Mouse (Mus musculus) midbrain, embryonic 15.5 days (tissue): Measurements from ENCODE around the gene Ccdc175. TPM values are rescaled to one million over a fixed set of nuclear protein-coding genes. Genes with fewer than 3 reads are reported as not detected.

Experiments used
- ATAC-seq: fragments of 200-750 bp; cut with Nextera tagmentation; replicated peaks from 2 replicates; pipeline ENCODE4 v1.8.0; 2017; ENCODE audit warnings: moderate TSS enrichment
- H3K27ac ChIP-seq: fragments of 300-500 bp; sonication (generic); 2 replicates; pipeline ENCODE4 v1.5.1; 2015; ENCODE audit warnings: mild to moderate bottlenecking, inconsistent platforms
- H3K27me3 ChIP-seq: fragments of 300-500 bp; sonication (generic); replicated peaks from 2 replicates; pipeline ENCODE4 v1.6.1; 2015; ENCODE audit warnings: inconsistent platforms
- H3K36me3 ChIP-seq: fragments of 300-500 bp; sonication (generic); replicated peaks from 2 replicates; pipeline ENCODE4 v1.6.1; 2015; ENCODE audit warnings: inconsistent platforms
- H3K4me1 ChIP-seq: fragments of 300-500 bp; sonication (generic); 2 replicates; pipeline ENCODE4 v1.6.1; 2015; ENCODE audit warnings: inconsistent platforms
- H3K4me2 ChIP-seq: fragments of 300-500 bp; sonication (generic); 2 replicates; pipeline ENCODE4 v1.6.1; 2015; ENCODE audit warnings: inconsistent platforms, mild to moderate bottlenecking, moderate library complexity
- H3K4me3 ChIP-seq: fragments of 300-500 bp; sonication (generic); 2 replicates; pipeline ENCODE4 v1.5.1; 2015; ENCODE audit warnings: mild to moderate bottlenecking, inconsistent platforms
- H3K9ac ChIP-seq: fragments of 300-500 bp; sonication (generic); 2 replicates; pipeline ENCODE4 v1.6.1; 2015; ENCODE audit warnings: mild to moderate bottlenecking, inconsistent platforms
- H3K9me3 ChIP-seq: fragments of 300-500 bp; sonication (generic); 2 replicates; pipeline ENCODE4 v1.6.1; 2016; ENCODE audit warnings: inconsistent platforms
- WGBS: fragments of 180-500 bp; shearing (Covaris S2); methylation state at CpG from one replicate; pipeline ENCODE4 v1.1.7; 2015; ENCODE audit warnings: mixed read lengths; 5-methylcytosine and 5-hydroxymethylcytosine counted together
- polyA plus RNA-seq: library from polyadenylated mRNA; unstranded; fragments of >200 nt; fragmentation: Nextera tagmentation; extraction: Ambion mirVana; gene quantifications from 2 replicates; pipeline ENCODE4 v1.2.1, GENCODE M21; 2015

The Ccdc175 gene
- polyA plus RNA-seq, 1 experiment from 2014 or later: not detected

DNA sequence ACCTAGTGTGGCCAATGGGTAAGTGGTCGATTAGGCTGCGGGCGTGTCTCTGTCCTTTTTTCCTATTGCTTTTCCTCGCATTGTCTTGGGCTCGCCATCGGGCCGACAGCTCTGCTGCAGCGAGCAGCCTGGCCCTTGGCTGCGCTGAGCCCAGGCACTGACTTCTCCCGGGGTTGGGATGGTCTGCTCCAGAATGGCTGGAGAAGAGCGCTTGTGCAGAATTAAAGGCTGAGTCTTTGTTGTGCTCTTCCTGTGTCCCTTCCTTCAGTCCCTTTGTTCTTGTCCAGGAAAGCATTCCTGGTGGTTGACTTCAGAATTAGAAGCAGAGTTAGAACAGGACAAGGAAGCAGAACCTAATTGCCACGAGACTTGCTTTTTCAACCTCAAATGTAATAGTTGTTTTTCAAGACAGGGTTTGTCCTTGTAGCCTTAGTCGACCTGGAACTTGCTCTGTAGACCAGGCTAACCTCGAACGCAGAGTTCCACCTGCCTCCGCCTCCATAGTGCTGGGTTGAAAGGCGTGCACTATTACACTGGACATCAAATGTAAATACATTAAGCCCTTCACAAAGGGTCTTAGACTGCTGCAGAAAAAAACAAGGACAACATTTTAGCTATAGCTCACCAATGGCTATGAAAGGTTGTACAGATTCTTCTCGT, 98.5 kb downstream of the Ccdc175 start:
- no peak; the same call in 1 of the 2 replicates for ATAC-seq
- Histone ChIP-seq H3K27me3 (no peaks in the 10 kb centered on the region), H3K36me3 (0 out of 2 replicates have a peak, but pooled peaks cover 2% of the 10 kb centered on the region), H3K4me2 (peak overlapping the region; percentile 80), H3K27ac (peak overlapping the region; percentile 95), H3K9me3 (no peaks in the 10 kb centered on the region), H3K4me1 (peaks cover 47% of the 10 kb centered on the region), H3K4me3 (peak overlapping the region; percentile 62), H3K9ac (peak overlapping the region; percentile 77)
- 2% methylated on average over 18 of the region's 18 CpGs for WGBS

GRCm38 (mm10) chr12:72085329-72086165, 99.3 kb downstream of the Ccdc175 start, which contains the start of the genes L3hypdh and Jkamp:
TSS of gene L3hypdh (minus strand) at chr12:72085439.
TSS of gene Jkamp (plus strand) at chr12:72085589.
- H3K27ac ChIP-seq: peak within 1 kb of the TSS; percentile 95
- ATAC-seq: peak; percentile 95
- H3K9me3 ChIP-seq: no peaks in the 10 kb centered on the region
- H3K9ac ChIP-seq: peak within 1 kb of the TSS; percentile 77
- under 1% methylated on average over 60 of the region's 60 CpGs for WGBS
- H3K27me3 ChIP-seq: no peaks in the 10 kb centered on the region
- peaks cover 47% of the 10 kb centered on the region for H3K4me1 ChIP-seq
- peak within 1 kb of the TSS; percentile 80 for H3K4me2 ChIP-seq
- peak within 1 kb of the TSS; percentile 62 for H3K4me3 ChIP-seq
- no peaks in the 10 kb centered on the region for H3K36me3 ChIP-seq

GRCm38 (mm10) chr12:72085024-72085328, 99.9 kb downstream of the Ccdc175 start:
- Histone ChIP-seq H3K9me3 (no peaks in the 10 kb centered on the region), H3K4me3 (peak overlapping the region; percentile 62), H3K27ac (peak overlapping the region; percentile 95), H3K9ac (peak overlapping the region; percentile 77), H3K4me2 (peak overlapping the region; percentile 80), H3K4me1 (peaks cover 47% of the 10 kb centered on the region), H3K27me3 (no peaks in the 10 kb centered on the region), H3K36me3 (no peaks in the 10 kb centered on the region)
- WGBS: under 1% methylated on average over 31 of the region's 31 CpGs
- ATAC-seq: no peak; the same call in 1 of the 2 replicates

- WGBS: 3% methylated on average over 46 of the region's 46 CpGs
- peak overlapping the region; percentile 95 for H3K27ac ChIP-seq
- peak overlapping the region; percentile 77 for H3K9ac ChIP-seq
- ATAC-seq: peak; percentile 11
- H3K36me3 ChIP-seq: no peaks in the 10 kb centered on the region
- H3K4me2 ChIP-seq: peak overlapping the region; percentile 80
- H3K9me3 ChIP-seq: no peaks in the 10 kb centered on the region
- H3K4me3 ChIP-seq: peak overlapping the region; percentile 62
- H3K27me3 ChIP-seq: no peaks in the 10 kb centered on the region
- peaks cover 47% of the 10 kb centered on the region for H3K4me1 ChIP-seq
Observed at GRCm38 (mm10) chr12:72084261-72085023, 100.4 kb downstream of the Ccdc175 start.

GRCm38 (mm10) chr12:72083265-72083664, 101.6 kb downstream of the Ccdc175 start:
- Histone ChIP-seq H3K27ac (no peak overlapping the region), H3K4me1 (peaks cover 39% of the 10 kb centered on the region), H3K4me3 (no peak overlapping the region), H3K9ac (no peak overlapping the region), H3K4me2 (no peak overlapping the region), H3K9me3 (no peaks in the 10 kb centered on the region), H3K27me3 (no peaks in the 10 kb centered on the region), H3K36me3 (no peaks in the 10 kb centered on the region)
- 83% methylated on average over 9 of the region's 9 CpGs for WGBS
- ATAC-seq: no peak

- H3K9me3 ChIP-seq: no peaks in the 10 kb centered on the region
- no peak overlapping the region for H3K27ac ChIP-seq
- ATAC-seq: no peak
- WGBS: 31% methylated on average over 18 of the region's 18 CpGs
- peaks cover 30% of the 10 kb centered on the region for H3K4me1 ChIP-seq
- 0 out of 2 replicates have a peak overlapping the region, but pooled peaks have one; percentile 6 for H3K4me3 ChIP-seq
- H3K27me3 ChIP-seq: no peaks in the 10 kb centered on the region
- no peak overlapping the region for H3K9ac ChIP-seq
- H3K4me2 ChIP-seq: peak overlapping the region; percentile 38
- no peaks in the 10 kb centered on the region for H3K36me3 ChIP-seq
Observed at GRCm38 (mm10) chr12:72082370-72082769, 102.5 kb downstream of the Ccdc175 start.

DNA sequence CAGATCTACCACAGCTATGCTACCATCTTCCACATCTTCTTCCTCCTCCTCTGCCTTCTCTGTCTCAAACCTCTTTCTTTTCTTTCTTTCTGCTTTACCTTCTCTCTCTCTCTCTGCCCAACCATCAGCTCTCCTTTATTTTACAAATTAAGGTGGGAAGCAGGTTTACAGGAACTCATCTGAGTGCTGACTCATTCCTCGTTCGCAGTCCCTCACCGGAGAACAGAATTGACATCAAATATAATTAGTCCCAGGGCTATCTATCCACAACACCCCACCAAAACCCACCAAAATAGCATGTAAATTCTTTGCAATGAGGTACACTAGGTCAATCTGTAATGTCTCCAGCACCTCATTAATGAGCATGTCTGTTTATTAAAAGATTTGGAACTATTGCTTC, 102.9 kb downstream of the Ccdc175 start:
- ATAC-seq: no peak
- H3K4me2 ChIP-seq: peak overlapping the region; percentile 38
- no peaks in the 10 kb centered on the region for H3K9me3 ChIP-seq
- no peak overlapping the region for H3K9ac ChIP-seq
- no peak overlapping the region for H3K4me3 ChIP-seq
- WGBS: 83% methylated on average over 3 of the region's 3 CpGs
- no peaks in the 10 kb centered on the region for H3K36me3 ChIP-seq
- H3K27me3 ChIP-seq: no peaks in the 10 kb centered on the region
- no peak overlapping the region for H3K27ac ChIP-seq
- H3K4me1 ChIP-seq: peaks cover 26% of the 10 kb centered on the region

DNA sequence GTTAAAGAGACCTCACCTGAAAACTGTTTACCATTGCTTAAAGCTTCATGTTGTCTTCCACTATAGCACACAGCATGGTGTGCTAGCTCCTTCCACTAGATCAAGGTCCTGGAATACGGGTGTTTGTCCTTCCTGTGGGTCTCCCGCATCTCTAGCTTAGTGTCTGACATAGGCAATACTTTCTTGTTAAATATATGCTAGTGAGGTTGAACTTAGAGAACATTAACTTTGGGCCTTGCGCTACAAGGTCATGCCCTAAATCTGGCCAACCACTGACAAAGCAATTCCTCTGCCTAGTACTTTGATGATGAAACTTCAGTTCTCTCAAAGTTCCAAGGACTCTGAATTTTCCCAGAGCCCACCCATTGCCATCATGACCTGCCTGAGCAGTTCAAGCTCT, 106.6 kb downstream of the Ccdc175 start:
- H3K9me3 ChIP-seq: no peaks in the 10 kb centered on the region
- WGBS: 94% methylated on average over 3 of the region's 3 CpGs
- H3K27ac ChIP-seq: no peak overlapping the region
- H3K4me2 ChIP-seq: no peak overlapping the region
- ATAC-seq: no peak
- no peak overlapping the region for H3K9ac ChIP-seq
- no peaks in the 10 kb centered on the region for H3K36me3 ChIP-seq
- H3K27me3 ChIP-seq: no peaks in the 10 kb centered on the region
- H3K4me1 ChIP-seq: peaks cover 12% of the 10 kb centered on the region
- H3K4me3 ChIP-seq: no peak overlapping the region

- H3K4me1 ChIP-seq: peaks cover 12% of the 10 kb centered on the region
- ATAC-seq: peak; percentile 93
- no peaks in the 10 kb centered on the region for H3K9me3 ChIP-seq
- H3K27me3 ChIP-seq: peaks cover 3% of the 10 kb centered on the region; the same call in 1 of the 2 replicates
- peak within 1 kb of the TSS; percentile 64 for H3K4me3 ChIP-seq
- H3K36me3 ChIP-seq: no peaks in the 10 kb centered on the region
- H3K9ac ChIP-seq: peak within 1 kb of the TSS; percentile 75
- under 1% methylated on average over 91 of the region's 94 CpGs for WGBS
- H3K4me2 ChIP-seq: peak within 1 kb of the TSS; percentile 85
- H3K27ac ChIP-seq: peak within 1 kb of the TSS; percentile 91
Observed at GRCm38 (mm10) chr12:72070327-72071269, 114.2 kb downstream of the Ccdc175 start, which contains the start of gene Gpr135. TSS of gene Gpr135 (minus strand) at chr12:72071125.

GRCm38 (mm10) chr12:72069626-72070326, 115.1 kb downstream of the Ccdc175 start:
- H3K9me3 ChIP-seq: no peaks in the 10 kb centered on the region
- peak overlapping the region; percentile 85 for H3K4me2 ChIP-seq
- 3% methylated on average over 40 of the region's 40 CpGs for WGBS
- no peaks in the 10 kb centered on the region for H3K36me3 ChIP-seq
- peak overlapping the region; percentile 75 for H3K9ac ChIP-seq
- peak overlapping the region; percentile 91 for H3K27ac ChIP-seq
- ATAC-seq: peak; percentile 84
- peaks cover 12% of the 10 kb centered on the region for H3K4me1 ChIP-seq
- peaks cover 3% of the 10 kb centered on the region; the same call in 1 of the 2 replicates for H3K27me3 ChIP-seq
- peak overlapping the region; percentile 64 for H3K4me3 ChIP-seq

DNA sequence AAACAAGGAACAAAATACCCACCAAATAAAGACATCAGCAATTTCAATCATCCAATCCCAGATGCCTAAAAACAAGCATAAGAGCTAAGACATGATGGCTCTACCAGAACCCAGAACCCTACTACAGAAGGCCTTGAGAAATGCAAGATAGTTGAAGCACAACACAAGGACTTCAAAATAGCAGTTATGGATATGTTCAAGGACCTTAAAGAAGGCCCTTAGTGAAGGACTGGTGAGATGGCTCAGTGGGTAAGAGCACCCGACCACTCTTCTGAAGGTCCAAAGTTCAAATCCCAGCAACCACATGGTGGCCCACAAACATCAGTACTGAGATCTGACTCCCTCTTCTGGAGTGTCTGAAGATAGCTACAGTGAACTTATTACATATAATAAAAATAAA, 127.0 kb downstream of the Ccdc175 start:
- no peak overlapping the region for H3K9ac ChIP-seq
- H3K36me3 ChIP-seq: no peaks in the 10 kb centered on the region
- 87% methylated on average over 1 of the region's 1 CpGs for WGBS
- no peaks in the 10 kb centered on the region for H3K27me3 ChIP-seq
- no peaks in the 10 kb centered on the region for H3K9me3 ChIP-seq
- ATAC-seq: no peak
- no peak overlapping the region for H3K4me3 ChIP-seq
- H3K4me2 ChIP-seq: no peak overlapping the region
- no peak overlapping the region for H3K27ac ChIP-seq
- H3K4me1 ChIP-seq: no peaks in the 10 kb centered on the region
